Mouse (Mus musculus) lung, adult 2 months (tissue): ENCODE measurements at regions not wholly inside any gene's neighbourhood (a gene's known extent, or its start where the extent isn't known, plus 50 kb on each side); places are given as distances from the start of the nearest gene placed in this dataset.

Experiments used
- CTCF ChIP-seq: fragments of 200-500 bp; IDR thresholded peaks from 2 replicates; pipeline ENCODE4 v1.5.1; 2011; ENCODE audit warnings: mild to moderate bottlenecking, low read length, control low read depth; ENCODE audit not compliant: insufficient read depth
- POLR2A ChIP-seq: fragments of 200-500 bp; IDR thresholded peaks from 2 replicates; pipeline ENCODE4 v1.6.1; 2011; ENCODE audit warnings: low read depth, mild to moderate bottlenecking, control low read depth, low read length, borderline replicate concordance; ENCODE audit errors: extremely low read depth

DNA sequence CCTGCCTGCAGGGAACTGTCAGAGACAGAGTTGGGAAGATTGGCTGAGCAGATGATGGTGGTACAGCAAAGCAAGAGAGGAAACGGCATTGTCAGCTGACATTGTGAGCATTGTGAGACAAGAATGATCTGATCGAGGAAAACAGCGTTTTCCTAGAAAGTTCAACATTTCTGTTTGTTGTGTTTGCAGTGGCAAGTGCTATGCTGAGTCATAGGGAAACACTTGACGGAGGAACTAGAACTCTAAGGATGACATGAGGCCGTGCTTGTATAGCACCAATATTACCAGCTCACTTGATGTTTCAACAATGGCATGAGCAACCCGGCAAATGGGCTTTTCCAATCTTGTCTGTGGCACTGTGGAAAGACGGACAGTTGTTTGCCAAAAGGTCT lies 146.7 kb upstream of the Serp2 start:
- TF ChIP-seq POLR2A (no peak), CTCF (0 out of 2 replicates have a peak, but pooled peaks have one; percentile 6)
